Mouse (Mus musculus): Measurements from ENCODE around the gene Lrrc74a.

DNA sequence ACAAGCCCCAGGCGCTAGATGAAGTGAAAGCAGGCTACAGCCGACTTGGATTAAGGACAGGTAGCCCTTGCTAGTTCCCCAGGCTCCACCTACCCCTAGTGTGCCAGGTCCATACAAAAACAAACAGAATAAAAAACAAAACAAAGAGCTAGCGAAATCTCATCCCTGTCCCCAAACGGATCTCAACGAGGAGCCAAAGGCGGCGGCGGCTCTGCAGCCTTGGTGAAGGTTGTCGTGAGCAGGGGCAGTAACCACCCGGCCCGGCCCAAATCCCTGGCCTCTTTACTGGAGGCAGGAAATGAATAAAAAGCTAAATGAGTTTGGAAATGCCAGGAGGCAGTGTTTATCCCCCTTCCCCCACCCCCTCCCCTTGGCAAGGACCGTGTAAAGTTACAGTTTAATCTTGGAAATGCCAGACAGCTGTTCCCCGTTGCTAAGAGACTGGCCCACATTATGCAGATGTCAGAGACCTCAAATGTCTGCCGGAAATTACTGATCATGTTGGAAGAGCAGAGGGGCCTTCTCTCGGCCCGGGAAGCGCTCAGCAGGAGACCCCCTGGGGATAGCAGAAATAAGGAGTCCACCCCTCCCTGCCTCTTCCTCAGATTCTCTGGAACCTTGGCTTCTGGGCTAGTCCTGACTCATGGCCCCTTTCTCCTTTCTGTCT is 68.0 kb downstream of the Lrrc74a start:
- peak; percentile 72 for TF ChIP-seq ETS1 (conservative IDR thresholded peaks at IDR 0.05; ENCODE audit: low read depth, low read length)
- TF ChIP-seq CTCF (conservative IDR thresholded peaks at IDR 0.05 in 1 of 2, IDR thresholded peaks at IDR 0.05 in 1 of 2; ENCODE audit: low read depth in 2 of 2, low read length in 2 of 2) = no peak
- no peak for TF ChIP-seq ZMIZ1 (IDR thresholded peaks at IDR 0.05; ENCODE audit: low read depth, low read length)

Data from CH12.LX (cell line).